Mouse (Mus musculus) layer of hippocampus, adult 2 months (tissue): ENCODE measurements around the gene Gng11. TPM values are rescaled to one million over a fixed set of nuclear protein-coding genes. Genes with fewer than 3 reads are reported as not detected.

ENCODE experiments used
- DNase-seq, 2 experiments: peaks; one replicate each; pipeline ENCODE4 v3.0.0; 2022; ENCODE audit warnings: low spot score in 2 of 2
- H3K27ac ChIP-seq: fragments of 200-600 bp; 2 replicates; pipeline ENCODE4 v1.8.1; 2022
- H3K4me3 ChIP-seq: fragments of 200-600 bp; 2 replicates; pipeline ENCODE4 v1.8.1; 2022; ENCODE audit warnings: mild to moderate bottlenecking
- CTCF ChIP-seq: fragments of 200-600 bp; conservative IDR thresholded peaks from 2 replicates; pipeline ENCODE4 v1.8.1; 2022; ENCODE audit warnings: antibody characterized with exemption, mild to moderate bottlenecking, moderate library complexity
- long read RNA-seq, 2 experiments: library from polyadenylated mRNA; stranded (forward); transcript quantifications; one replicate each; pipeline ENCODE4 v2.0.0; 2021; ENCODE audit warnings: borderline mapping rate in 2 of 2
- total RNA-seq, 2 experiments: library from RNA; stranded (reverse); gene quantifications; 2 replicates each; pipeline ENCODE4 v1.2.3; 2021

Gene Gng11
- 10 to 100 TPM; 10.3 to 12.0 TPM for total RNA-seq
- long read RNA-seq, experiment 1, partial matches to known transcripts: 3 of 7 reads
- long read RNA-seq, experiment 1, other reads (novel, unspliced or antisense): 0 of 7 reads
- long read RNA-seq, experiment 2, partial matches to known transcripts: 0 of 4 reads
- long read RNA-seq, experiment 2, other reads (novel, unspliced or antisense): 0 of 4 reads

GRCm38 (mm10) chr6:4003890-4004306 lies at the start of gene Gng11:
Gene Gng11 (plus strand): TSS chr6:4003904.
- H3K27ac ChIP-seq: peak within 1 kb of the TSS; percentile 84
- peak within 1 kb of the TSS; percentile 52 for H3K4me3 ChIP-seq
- no peak for DNase-seq
- no peak for TF ChIP-seq CTCF

DNA sequence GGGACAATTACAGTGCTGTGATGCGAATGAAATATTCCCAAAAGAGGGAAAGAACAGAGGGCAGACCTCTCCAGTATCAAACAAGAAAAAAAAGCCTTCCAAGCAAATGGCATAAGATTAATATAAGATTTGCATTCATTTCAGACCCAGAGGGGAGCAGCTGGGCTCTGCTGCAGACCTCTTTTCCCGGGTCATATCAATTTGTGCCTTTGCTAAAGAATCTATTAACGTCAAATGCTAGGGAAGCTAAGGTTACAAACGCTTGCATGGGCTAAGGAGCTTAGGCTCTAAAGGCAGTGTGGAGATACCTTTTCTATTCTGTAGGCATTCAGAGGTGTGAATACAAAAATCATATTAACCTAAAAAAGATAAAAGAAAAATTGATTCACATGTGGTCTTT lies 48.7 kb upstream of the Gng11 start:
- no peak for TF ChIP-seq CTCF
- no peak for DNase-seq
- H3K27ac ChIP-seq: no peak overlapping the region
- H3K4me3 ChIP-seq: no peak overlapping the region

DNA sequence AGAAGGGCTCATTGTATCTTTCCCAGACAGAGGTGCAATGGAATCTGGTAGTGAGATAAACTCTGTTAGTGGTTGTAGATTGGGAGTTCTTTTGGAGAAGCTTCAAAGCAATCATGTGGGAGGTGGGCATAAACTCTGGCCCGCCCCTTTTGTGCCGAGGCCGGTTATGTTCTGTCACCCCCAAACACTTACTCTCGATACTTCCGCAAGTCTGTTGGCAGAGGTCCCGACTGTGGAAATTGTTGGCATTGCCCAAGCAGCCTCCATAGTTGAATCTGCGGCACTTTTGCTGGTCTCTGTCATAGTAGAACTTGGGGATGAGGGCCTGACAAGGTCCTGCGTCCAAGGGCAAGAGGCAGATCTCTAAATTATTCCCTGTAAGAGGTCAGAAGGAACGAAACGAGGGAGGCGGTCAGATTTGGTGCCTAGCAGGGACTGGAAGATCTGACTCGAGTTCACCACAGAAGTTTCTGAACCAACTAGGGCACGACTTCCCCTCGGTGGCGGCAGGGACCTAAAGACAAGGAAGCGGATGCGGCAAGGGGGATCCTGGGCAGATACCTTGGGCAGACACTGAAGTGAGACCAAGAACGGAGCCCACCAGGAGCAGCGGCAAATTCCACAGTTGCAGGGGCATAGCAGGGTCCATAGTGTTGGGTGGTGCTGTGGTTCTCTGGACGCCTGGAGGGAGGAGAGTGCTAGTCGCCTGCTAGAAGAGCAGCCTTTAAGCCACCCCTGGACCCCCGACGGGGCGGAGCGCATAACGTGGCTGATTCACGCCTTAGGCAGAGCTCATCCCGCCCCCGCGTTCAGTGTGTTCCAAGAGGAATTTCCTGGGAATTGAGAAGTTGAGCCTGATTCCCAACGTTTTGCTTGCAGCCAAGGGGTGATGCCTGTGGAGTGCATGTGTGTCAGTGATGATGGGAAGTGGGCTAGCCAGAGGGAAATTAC lies 35.8 kb upstream of the Gng11 start:
- H3K4me3 ChIP-seq: peak overlapping the region; percentile 30; the same call in 1 of the 2 replicates
- H3K27ac ChIP-seq: no peak overlapping the region
- no peak for TF ChIP-seq CTCF
- no peak for DNase-seq

- no peak for TF ChIP-seq CTCF
- no peak overlapping the region for H3K4me3 ChIP-seq
- DNase-seq: no peak
- H3K27ac ChIP-seq: no peak overlapping the region
These were observed 30.0 kb upstream of the Gng11 start for GRCm38 (mm10) chr6:3973679-3974078.

DNA sequence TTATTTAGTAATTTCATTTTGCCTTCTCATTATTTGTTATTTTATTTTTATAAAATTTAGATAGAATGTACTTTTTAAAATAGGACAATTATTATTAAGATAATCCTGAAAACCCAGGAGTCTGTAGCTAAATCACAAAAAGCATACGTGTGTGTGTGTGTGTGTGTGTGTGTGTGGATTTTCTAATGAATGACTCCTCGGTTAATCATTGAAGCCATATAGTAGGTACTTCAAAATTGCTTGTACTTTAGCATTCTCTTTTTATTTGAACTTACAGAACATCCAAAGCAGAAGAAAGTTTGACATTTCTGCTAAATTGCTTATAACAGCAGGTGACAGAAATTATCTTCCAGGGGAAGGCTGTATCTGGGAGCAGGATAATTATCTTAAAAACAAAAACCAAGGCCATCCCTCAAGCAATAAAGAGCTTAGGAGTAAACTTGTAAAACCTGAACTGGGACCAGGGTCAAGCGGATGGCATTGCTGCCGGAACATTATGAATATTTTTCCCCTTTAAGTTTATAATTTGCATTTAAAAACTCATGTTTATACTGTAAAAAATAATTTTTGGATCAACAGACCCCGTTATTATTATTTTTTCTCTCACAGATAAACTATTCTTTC lies 20.9 kb upstream of the Gng11 start:
- no peak overlapping the region for H3K4me3 ChIP-seq
- no peak for TF ChIP-seq CTCF
- no peak for DNase-seq

DNA sequence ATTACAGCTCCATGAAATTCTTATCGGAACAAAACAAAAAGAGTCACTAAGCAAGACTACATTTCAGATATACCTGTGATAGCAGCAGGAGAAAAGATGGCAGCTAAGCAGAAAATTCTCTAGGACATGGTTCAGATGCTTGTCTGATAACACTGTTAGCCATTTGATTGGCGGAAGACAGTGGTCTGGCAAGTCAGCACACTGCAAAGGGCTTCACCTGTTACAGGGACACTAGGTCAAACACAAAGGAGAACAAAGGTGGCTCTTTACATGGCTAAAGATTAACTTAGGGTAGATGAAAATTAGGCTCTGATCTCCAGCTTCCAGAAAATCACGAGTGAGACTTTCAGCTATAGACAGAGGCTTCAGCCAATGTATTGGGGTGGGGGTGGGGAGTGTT lies 15.0 kb upstream of the Gng11 start, which contains the start of gene Tfpi2:
Gene Tfpi2 (minus strand): TSS at position 170 of the 400 bp plus-strand sequence.
- no peak within 1 kb of the TSS for H3K4me3 ChIP-seq
- TF ChIP-seq CTCF: no peak
- no peak for DNase-seq
- H3K27ac ChIP-seq: no peak within 1 kb of the TSS

More for the DNA sequence above, 20.9 kb upstream of the Gng11 start:
- H3K27ac ChIP-seq: no peak overlapping the region

DNA sequence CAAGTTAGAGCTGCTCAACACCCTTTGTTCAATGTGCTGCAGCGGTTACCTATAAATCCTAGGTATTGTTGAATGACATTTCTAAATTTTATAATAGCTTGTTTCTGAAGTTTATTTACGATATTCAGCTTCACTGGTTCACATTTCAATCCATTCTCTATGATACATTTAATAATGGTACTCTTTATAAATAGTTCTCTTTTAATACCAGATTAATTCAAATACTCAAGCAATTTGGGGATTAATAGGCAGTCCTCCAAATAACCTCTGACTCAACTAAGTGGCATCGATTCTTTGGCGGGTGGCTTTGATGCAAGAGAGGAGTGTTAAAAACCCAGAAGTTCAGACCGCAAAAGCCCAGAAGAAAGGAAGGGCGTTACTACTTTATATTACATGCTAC lies 10.2 kb upstream of the Gng11 start, which contains the start of gene Gngt1:
Gene Gngt1 (plus strand): TSS at position 301 of the 400 bp plus-strand sequence.
- no peak within 1 kb of the TSS for H3K4me3 ChIP-seq
- no peak for TF ChIP-seq CTCF
- no peak for DNase-seq
- no peak within 1 kb of the TSS for H3K27ac ChIP-seq

DNA sequence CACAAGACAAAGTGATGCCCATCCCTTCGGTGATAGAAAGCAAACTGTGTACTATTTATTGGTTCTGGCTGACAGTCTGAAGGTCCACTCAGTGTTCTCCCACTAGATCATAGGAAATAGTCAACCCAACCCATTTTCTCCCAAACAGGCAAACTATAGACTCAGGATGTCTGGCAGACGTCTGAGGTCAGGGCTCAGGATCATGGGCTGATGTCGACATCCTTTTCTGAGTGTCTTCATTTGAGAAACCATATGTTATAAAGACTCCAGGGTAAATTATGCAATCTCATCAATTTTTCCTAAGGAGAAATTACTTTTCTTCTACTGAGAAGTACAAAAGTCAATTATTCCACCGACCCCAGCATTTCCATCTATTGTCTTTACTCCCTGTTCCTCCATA lies 5.6 kb upstream of the Gng11 start:
- TF ChIP-seq CTCF: no peak
- no peak for DNase-seq
- Histone ChIP-seq H3K27ac (no peak overlapping the region), H3K4me3 (no peak overlapping the region)

GRCm38 (mm10) chr6:3999296-3999695 lies 4.4 kb upstream of the Gng11 start:
- no peak for DNase-seq
- H3K4me3 ChIP-seq: no peak overlapping the region
- no peak for TF ChIP-seq CTCF
- no peak overlapping the region for H3K27ac ChIP-seq

GRCm38 (mm10) chr6:4000716-4001115 lies 3.0 kb upstream of the Gng11 start:
- TF ChIP-seq CTCF: no peak
- H3K27ac ChIP-seq: no peak overlapping the region
- H3K4me3 ChIP-seq: no peak overlapping the region
- no peak for DNase-seq

- Histone ChIP-seq H3K4me3 (peak overlapping the region; percentile 19; the same call in 1 of the 2 replicates), H3K27ac (peak overlapping the region; percentile 74)
- TF ChIP-seq CTCF: no peak
- DNase-seq: no peak
These were observed 259 bp upstream of the Gng11 start for GRCm38 (mm10) chr6:4003445-4003844.

- TF ChIP-seq CTCF: no peak
- no peak for DNase-seq
- H3K27ac ChIP-seq: peak overlapping the region; percentile 84
- peak overlapping the region; percentile 52; the same call in 1 of the 2 replicates for H3K4me3 ChIP-seq
These were observed 1.1 kb downstream of the Gng11 start for GRCm38 (mm10) chr6:4004808-4005207.

GRCm38 (mm10) chr6:4008501-4009040 lies 4.9 kb downstream of the Gng11 start:
- TF ChIP-seq CTCF: no peak
- no peak overlapping the region for H3K27ac ChIP-seq
- no peak overlapping the region for H3K4me3 ChIP-seq
- DNase-seq: no peak
